Mouse (Mus musculus) intestine, postnatal 0 days (tissue): ENCODE data around the gene Prdm5. TPM values are rescaled to one million over a fixed set of nuclear protein-coding genes. Genes with fewer than 3 reads are reported as not detected.
A peak's percentile ranks its signal among the peaks of the same experiment; 100 is the strongest.

Experiments used
- ATAC-seq: fragments of 200-750 bp; cut with Nextera tagmentation; 2 replicates; pipeline ENCODE4 v1.8.0; 2017; ENCODE audit warnings: mild to moderate bottlenecking, moderate TSS enrichment, moderate library complexity
- H3K27ac ChIP-seq: fragments of 300-500 bp; sonication (generic); 2 replicates; pipeline ENCODE4 v1.5.1; 2014; ENCODE audit warnings: mild to moderate bottlenecking, low read depth, low read length, moderate library complexity
- H3K27me3 ChIP-seq: fragments of 300-500 bp; sonication (generic); replicated peaks from 2 replicates; pipeline ENCODE4 v1.6.1; 2014; ENCODE audit warnings: low read length, mixed read lengths; ENCODE audit not compliant: control insufficient read depth, insufficient read depth
- H3K36me3 ChIP-seq: fragments of 300-500 bp; sonication (generic); 2 replicates; pipeline ENCODE4 v1.6.1; 2014; ENCODE audit warnings: mild to moderate bottlenecking, moderate library complexity; ENCODE audit not compliant: control insufficient read depth, insufficient read depth
- H3K4me1 ChIP-seq: fragments of 300-500 bp; sonication (generic); replicated peaks from 2 replicates; pipeline ENCODE4 v1.6.1; 2014; ENCODE audit warnings: antibody characterized with exemption, low read length, mixed read lengths; ENCODE audit not compliant: control insufficient read depth, insufficient read depth
- H3K4me2 ChIP-seq: fragments of 300-500 bp; sonication (generic); replicated peaks from 2 replicates; pipeline ENCODE4 v1.6.1; 2014; ENCODE audit warnings: low read depth, mild to moderate bottlenecking, moderate library complexity
- H3K4me3 ChIP-seq: fragments of 300-500 bp; sonication (generic); 2 replicates; pipeline ENCODE4 v1.5.1; 2014; ENCODE audit warnings: low read depth, low read length
- H3K9ac ChIP-seq: fragments of 300-500 bp; sonication (generic); 2 replicates; pipeline ENCODE4 v1.6.1; 2014; ENCODE audit warnings: mild to moderate bottlenecking, low read depth, low read length
- H3K9me3 ChIP-seq: fragments of 300-500 bp; sonication (generic); 2 replicates; pipeline ENCODE4 v1.6.1; 2016; ENCODE audit warnings: mixed run types; ENCODE audit not compliant: control insufficient read depth
- CTCF ChIP-seq: sonication (generic); IDR thresholded peaks from 2 replicates; pipeline ENCODE4 v1.5.1; 2016; ENCODE audit warnings: low read depth, mild to moderate bottlenecking, control low read depth, antibody characterized with exemption, moderate library complexity
- WGBS: fragments of 180-500 bp; shearing (Covaris S2); extraction: QIAGEN DNeasy Blood & Tissue Kit; methylation state at CpG from one replicate; pipeline ENCODE4 v1.1.7; 2014; 5-methylcytosine and 5-hydroxymethylcytosine counted together
- polyA plus RNA-seq: library from polyadenylated mRNA; unstranded; fragments of >200 nt; fragmentation: Nextera tagmentation; extraction: Ambion mirVana; gene quantifications from 2 replicates; pipeline ENCODE4 v1.2.1, GENCODE M21; 2015

Prdm5 gene
- polyA plus RNA-seq, 1 experiment from 2014 or later: 3.0 TPM

- no peak for TF ChIP-seq CTCF
- Histone ChIP-seq H3K9ac (no peak overlapping the region), H3K9me3 (no peaks in the 10 kb centered on the region), H3K27me3 (no peaks in the 10 kb centered on the region), H3K4me2 (peak overlapping the region; percentile 87), H3K27ac (no peak overlapping the region), H3K4me1 (no peaks in the 10 kb centered on the region), H3K4me3 (no peak overlapping the region), H3K36me3 (no peaks in the 10 kb centered on the region)
- 77% methylated on average over 4 of the region's 4 CpGs for WGBS
- no peak for ATAC-seq
Measured at GRCm38 (mm10) chr6:65779689-65780233, 973 bp downstream of the Prdm5 start.

DNA sequence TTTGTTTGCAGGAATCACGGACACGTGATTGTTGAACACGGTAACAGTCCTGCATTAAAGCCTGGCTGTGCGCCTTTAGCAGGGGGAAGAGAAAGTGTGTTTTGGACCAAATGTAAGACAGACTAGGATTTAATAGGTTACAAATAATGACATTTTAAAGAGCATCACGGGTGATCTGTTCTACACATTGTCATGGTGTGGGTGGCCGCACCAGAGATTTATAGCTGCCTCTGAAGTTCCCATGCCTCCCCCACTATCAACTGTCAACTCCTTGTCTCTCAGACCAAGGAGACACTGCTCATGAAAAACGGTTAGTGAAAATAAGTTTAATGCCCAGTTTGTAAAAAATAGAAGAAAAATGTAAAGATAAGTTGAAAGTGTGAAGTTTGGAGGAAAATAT, 2.7 kb downstream of the Prdm5 start:
- TF ChIP-seq CTCF: no peak
- no peak overlapping the region for H3K27ac ChIP-seq
- no peaks in the 10 kb centered on the region for H3K27me3 ChIP-seq
- H3K9ac ChIP-seq: no peak overlapping the region
- WGBS: 77% methylated on average over 7 of the region's 7 CpGs
- H3K4me1 ChIP-seq: no peaks in the 10 kb centered on the region
- H3K4me3 ChIP-seq: no peak overlapping the region
- H3K4me2 ChIP-seq: no peak overlapping the region
- no peaks in the 10 kb centered on the region for H3K9me3 ChIP-seq
- no peak for ATAC-seq
- no peaks in the 10 kb centered on the region for H3K36me3 ChIP-seq

DNA sequence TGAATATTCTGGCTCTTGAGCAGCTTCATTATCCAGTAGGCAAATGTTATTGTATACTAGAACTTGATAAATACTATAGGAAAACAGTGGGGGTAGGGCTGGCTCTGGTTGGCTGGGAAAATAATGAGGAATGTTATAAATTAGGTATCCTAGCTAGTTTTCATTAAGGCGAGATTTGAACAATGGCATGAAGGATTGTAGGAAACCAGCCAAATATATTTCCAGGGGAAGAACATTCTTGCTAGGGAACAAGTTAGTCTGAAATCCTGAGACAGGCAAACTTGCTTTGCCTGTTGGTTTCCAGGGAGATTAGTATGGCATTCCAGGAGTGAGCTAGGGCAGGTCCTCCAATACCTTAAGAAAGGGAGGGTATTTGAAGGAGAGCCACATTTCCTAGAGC, 4.9 kb downstream of the Prdm5 start:
- H3K9ac ChIP-seq: no peak overlapping the region
- H3K27me3 ChIP-seq: no peaks in the 10 kb centered on the region
- WGBS: 87% methylated on average over 1 of the region's 1 CpGs
- no peak overlapping the region for H3K27ac ChIP-seq
- no peaks in the 10 kb centered on the region for H3K36me3 ChIP-seq
- TF ChIP-seq CTCF: no peak
- H3K4me3 ChIP-seq: no peak overlapping the region
- ATAC-seq: no peak
- no peak overlapping the region for H3K4me2 ChIP-seq
- H3K4me1 ChIP-seq: no peaks in the 10 kb centered on the region
- no peaks in the 10 kb centered on the region for H3K9me3 ChIP-seq

DNA sequence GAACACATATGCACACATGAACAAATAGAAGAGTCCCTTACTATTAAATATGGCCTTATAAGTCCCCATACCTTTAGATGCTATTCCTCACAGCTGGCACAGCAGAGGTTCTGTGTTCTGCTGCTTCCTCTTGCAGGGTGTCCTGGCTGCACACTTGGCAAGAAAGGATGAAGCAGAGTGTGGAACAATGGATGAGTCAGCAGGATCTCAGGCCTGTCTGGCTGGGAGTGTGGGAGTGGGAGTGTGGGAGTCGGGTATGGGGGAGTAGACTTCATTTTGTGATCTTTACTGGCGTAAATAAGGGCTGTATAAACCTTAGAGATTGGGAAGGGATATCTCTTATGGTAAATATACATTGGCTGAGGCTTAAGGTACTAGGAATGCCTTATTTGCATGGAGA, 14.1 kb downstream of the Prdm5 start:
- Histone ChIP-seq H3K4me2 (no peak overlapping the region), H3K27ac (no peak overlapping the region), H3K9ac (no peak overlapping the region), H3K9me3 (no peaks in the 10 kb centered on the region), H3K27me3 (no peaks in the 10 kb centered on the region), H3K36me3 (no peaks in the 10 kb centered on the region), H3K4me3 (no peak overlapping the region), H3K4me1 (no peaks in the 10 kb centered on the region)
- 60% methylated on average over 2 of the region's 2 CpGs for WGBS
- no peak for TF ChIP-seq CTCF
- ATAC-seq: no peak

GRCm38 (mm10) chr6:65796552-65796951, 17.8 kb downstream of the Prdm5 start:
- Histone ChIP-seq H3K4me3 (no peak overlapping the region), H3K27me3 (no peaks in the 10 kb centered on the region), H3K9me3 (no peaks in the 10 kb centered on the region), H3K4me2 (no peak overlapping the region), H3K36me3 (no peaks in the 10 kb centered on the region), H3K27ac (no peak overlapping the region), H3K4me1 (no peaks in the 10 kb centered on the region), H3K9ac (no peak overlapping the region)
- 80% methylated on average over 3 of the region's 3 CpGs for WGBS
- TF ChIP-seq CTCF: no peak
- ATAC-seq: no peak

DNA sequence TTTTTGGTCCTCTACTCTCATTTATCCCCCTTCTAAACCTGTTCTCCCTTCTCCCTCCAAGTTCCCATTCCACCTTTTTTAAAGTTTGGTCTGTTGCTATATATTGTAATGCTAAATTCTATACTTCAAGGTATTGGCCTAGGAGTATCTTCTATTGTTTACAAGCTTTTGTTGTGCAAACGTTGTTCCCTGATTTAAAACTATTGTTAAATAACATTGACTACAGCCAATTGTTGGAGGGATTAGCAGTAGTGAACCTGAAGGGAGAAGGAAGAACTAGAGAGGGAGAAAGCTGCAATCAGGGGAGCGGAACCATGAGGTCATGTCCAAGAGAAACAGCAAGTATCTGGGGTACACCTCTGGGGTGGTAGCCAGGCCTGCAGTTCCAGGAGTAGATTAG, 18.5 kb downstream of the Prdm5 start:
- Histone ChIP-seq H3K9me3 (no peaks in the 10 kb centered on the region), H3K4me2 (no peak overlapping the region), H3K9ac (no peak overlapping the region), H3K36me3 (no peaks in the 10 kb centered on the region), H3K27me3 (no peaks in the 10 kb centered on the region), H3K4me3 (no peak overlapping the region), H3K27ac (no peak overlapping the region), H3K4me1 (no peaks in the 10 kb centered on the region)
- no peak for ATAC-seq
- WGBS: 69% methylated on average over 2 of the region's 2 CpGs
- TF ChIP-seq CTCF: no peak

DNA sequence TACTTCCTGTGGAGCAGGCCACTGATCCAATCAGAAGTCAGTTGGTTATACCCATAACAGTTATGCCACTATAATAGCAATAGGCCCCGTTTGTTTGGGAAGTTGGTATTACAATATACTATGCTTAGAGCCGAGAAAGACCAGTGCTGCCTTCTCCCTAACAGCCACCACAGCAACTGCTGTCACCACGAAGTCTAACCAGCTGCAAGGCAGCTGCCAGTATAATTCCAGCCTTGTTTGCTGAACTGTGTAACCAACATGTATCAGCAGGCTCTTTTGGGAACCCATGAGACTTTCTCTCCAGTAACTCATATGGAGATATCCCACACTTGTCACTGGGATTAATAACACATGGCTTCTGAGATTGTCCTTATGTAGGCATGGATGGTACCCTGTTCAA, 19.6 kb downstream of the Prdm5 start:
- no peaks in the 10 kb centered on the region for H3K36me3 ChIP-seq
- no peaks in the 10 kb centered on the region for H3K4me1 ChIP-seq
- H3K9ac ChIP-seq: no peak overlapping the region
- no peaks in the 10 kb centered on the region for H3K9me3 ChIP-seq
- TF ChIP-seq CTCF: no peak
- no peaks in the 10 kb centered on the region for H3K27me3 ChIP-seq
- no peak overlapping the region for H3K4me3 ChIP-seq
- no peak overlapping the region for H3K27ac ChIP-seq
- ATAC-seq: no peak
- H3K4me2 ChIP-seq: no peak overlapping the region
- WGBS: 90% methylated on average over 3 of the region's 3 CpGs
